Mouse (Mus musculus): Measurements from ENCODE around the gene Arl5a. TPM values are rescaled to one million over a fixed set of nuclear protein-coding genes. Genes with fewer than 3 reads are reported as not detected.

The Arl5a gene
- total and polyA plus RNA-seq, 3 experiments = 12.7 to 36.8 (median 14.4) TPM

- Histone ChIP-seq H3K27me3 (ENCODE audit: control insufficient read depth in 1 of 2, insufficient read depth in 2 of 2, low read length in 2 of 2) (no peaks in the 10 kb centered on the region), H3K4me1 (ENCODE audit: control insufficient read depth in 1 of 2, insufficient read depth in 2 of 2, low read length in 2 of 2) (peaks cover 0 to 8% of the 10 kb centered on the region in 2 experiments; a peak in 3 of 4 replicates), H3K79me2 (ENCODE audit: control insufficient read depth, insufficient read depth, low read length, poor library complexity) (peaks cover 63% of the 10 kb centered on the region), H3K9me3 (replicated peaks; ENCODE audit: insufficient read depth, low read length) (no peaks in the 10 kb centered on the region), H3K27ac (ENCODE audit: control insufficient read depth, low read depth, low read length) (no peak overlapping the region), H3K9ac (ENCODE audit: control insufficient read depth, low read depth, low read length, poor library complexity, severe bottlenecking) (no peak overlapping the region), H3K4me3 (ENCODE audit: control insufficient read depth in 1 of 2, insufficient read depth in 1 of 2, low read depth in 2 of 2, low read length in 2 of 2) (no peak overlapping the region), H3K36me3 (ENCODE audit: control insufficient read depth in 1 of 2, insufficient read depth in 2 of 2, low read length in 2 of 2) (peaks cover 5 to 9% of the 10 kb centered on the region in 2 experiments; a peak in 3 of 4 replicates)
- no peak for DNase-seq (ENCODE audit: low read depth, low spot score)
- TF ChIP-seq RCOR1 (IDR thresholded peaks at IDR 0.05; ENCODE audit: low read depth, low read length) (no peak), HCFC1 (IDR thresholded peaks at IDR 0.05; ENCODE audit: low read depth, low read length) (no peak), POLR2AphosphoS2 (IDR thresholded peaks at IDR 0.05; ENCODE audit: low read length) (no peak), UBTF (IDR thresholded peaks at IDR 0.05; ENCODE audit: borderline replicate concordance, insufficient read depth, low read depth, low read length) (no peak), EP300 (IDR thresholded peaks at IDR 0.05; ENCODE audit: low read depth in 1 of 2, low read length in 2 of 2) (no peak), ETS1 (IDR thresholded peaks at IDR 0.05; ENCODE audit: low read depth, low read length) (no peak), ELF1 (IDR thresholded peaks at IDR 0.05; ENCODE audit: low read depth, low read length) (no peak), POLR2AphosphoS5 (IDR thresholded peaks at IDR 0.05; ENCODE audit: borderline replicate concordance, low read depth, low read length) (no peak)
Measured at GRCm38 (mm10) chr2:52419295-52419694, 5.4 kb downstream of the Arl5a start.

GRCm38 (mm10) chr2:52412524-52413037, 12.1 kb downstream of the Arl5a start:
- no peak for TF ChIP-seq POLR2AphosphoS2 (IDR thresholded peaks at IDR 0.05; ENCODE audit: low read length)
- TF ChIP-seq JUND (IDR thresholded peaks at IDR 0.05; ENCODE audit: low read depth, low read length) = no peak
- TF ChIP-seq UBTF (IDR thresholded peaks at IDR 0.05; ENCODE audit: borderline replicate concordance, insufficient read depth, low read depth, low read length) = no peak
- TF ChIP-seq USF2 (IDR thresholded peaks at IDR 0.05; ENCODE audit: borderline replicate concordance in 1 of 2, insufficient read depth in 1 of 2, low read depth in 1 of 2, low read length in 2 of 2) = no peak
- no peak for TF ChIP-seq MAZ (IDR thresholded peaks at IDR 0.05; ENCODE audit: low read depth, low read length)
- no peak for TF ChIP-seq MAFK (IDR thresholded peaks at IDR 0.05; ENCODE audit: borderline replicate concordance, low read depth, low read length)
- TF ChIP-seq ZKSCAN1 (IDR thresholded peaks at IDR 0.05; ENCODE audit: low read depth, low read length) = no peak
- TF ChIP-seq ETS1 (IDR thresholded peaks at IDR 0.05; ENCODE audit: low read depth, low read length) = no peak
- TF ChIP-seq MAX (IDR thresholded peaks at IDR 0.05; ENCODE audit: low read length) = no peak
- TF ChIP-seq CHD1 (IDR thresholded peaks at IDR 0.05; ENCODE audit: low read depth, low read length) = no peak
- TF ChIP-seq RCOR1 (IDR thresholded peaks at IDR 0.05; ENCODE audit: low read depth, low read length) = no peak
- no peak for TF ChIP-seq ZC3H11A (IDR thresholded peaks at IDR 0.05; ENCODE audit: low read depth, low read length)
- no peak for TF ChIP-seq POLR2AphosphoS5 (IDR thresholded peaks at IDR 0.05; ENCODE audit: borderline replicate concordance, low read depth, low read length)
- no peak for TF ChIP-seq ZMIZ1 (IDR thresholded peaks at IDR 0.05; ENCODE audit: low read depth, low read length)
- no peak for TF ChIP-seq GATA1 (IDR thresholded peaks at IDR 0.05; ENCODE audit: low read depth, low read length)
- no peak for TF ChIP-seq MEF2A (IDR thresholded peaks at IDR 0.05; ENCODE audit: extremely low read depth, insufficient replicate concordance, low read depth, low read length, poor library complexity, severe bottlenecking)
- no peak for TF ChIP-seq NELFE (IDR thresholded peaks at IDR 0.05; ENCODE audit: low read depth, low read length)
- H3K79me2 ChIP-seq (ENCODE audit: control insufficient read depth, insufficient read depth, low read length, poor library complexity) = peaks cover 5% of the 10 kb centered on the region; the same call in 1 of the 2 replicates
- H3K36me3 ChIP-seq (ENCODE audit: control insufficient read depth in 1 of 2, insufficient read depth in 2 of 2, low read length in 2 of 2) = peaks cover 0 to 15% of the 10 kb centered on the region in 2 experiments; a peak in 2 of 4 replicates
- H3K9ac ChIP-seq (ENCODE audit: control insufficient read depth, low read depth, low read length, poor library complexity, severe bottlenecking) = no peak overlapping the region
- DNase-seq (ENCODE audit: low read depth, low spot score) = no peak
- H3K27me3 ChIP-seq (ENCODE audit: control insufficient read depth in 1 of 2, insufficient read depth in 2 of 2, low read length in 2 of 2) = no peaks in the 10 kb centered on the region
- no peak overlapping the region for H3K27ac ChIP-seq (ENCODE audit: control insufficient read depth, low read depth, low read length)
- no peaks in the 10 kb centered on the region for H3K9me3 ChIP-seq (replicated peaks; ENCODE audit: insufficient read depth, low read length)
- no peaks in the 10 kb centered on the region for H3K4me1 ChIP-seq (ENCODE audit: control insufficient read depth in 1 of 2, insufficient read depth in 2 of 2, low read length in 2 of 2)
- H3K4me3 ChIP-seq (ENCODE audit: control insufficient read depth in 1 of 2, insufficient read depth in 1 of 2, low read depth in 2 of 2, low read length in 2 of 2) = no peak overlapping the region

All from MEL (cell line).